Comparison of ENCODE assay signal across 13 mouse cellular contexts in the genomic region with DNA sequence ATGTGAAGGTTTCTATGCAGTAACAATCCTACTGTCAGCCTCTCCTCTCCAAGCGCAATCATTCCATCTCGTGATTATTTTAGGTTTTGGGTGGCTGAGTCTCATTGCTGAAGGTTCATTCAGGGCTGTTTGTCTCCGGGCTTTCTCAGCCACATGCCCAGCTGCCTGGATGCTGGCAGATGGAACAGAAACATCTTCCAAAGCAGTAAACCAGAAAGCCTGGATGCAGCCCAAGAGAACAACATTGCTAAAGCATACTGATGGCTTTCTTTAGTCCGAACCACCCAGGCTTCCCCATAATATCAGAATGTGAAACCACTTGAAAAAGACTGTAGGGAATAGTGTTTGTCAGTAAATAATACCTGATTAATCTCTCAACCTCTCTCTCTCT. TPM values are rescaled to one million over a fixed set of nuclear protein-coding genes. Genes with fewer than 3 reads are reported as not detected.
A peak's percentile ranks its signal among the peaks of the same experiment; 100 is the strongest.
DNase-seq lines count a peak whose midpoint lies in the region; ATAC-seq and TF ChIP-seq lines count a peak whose summit lies in the region.
"Had no signal": no experiment of that assay in that cellular context is flagged by ENCODE, and none has a peak within 500 bp of the region (broad histone marks: within the 10 kb centered on the region; RNA-seq: fewer than 3 reads in every experiment).

No protein-coding gene starts in this region.

- no peak overlapping the region for H3K4me3 ChIP-seq in embryonic facial prominence, embryonic 14.5 days (ENCODE audit: low read depth, low read length)
- no peak overlapping the region for H3K4me3 ChIP-seq in embryonic facial prominence, embryonic 10.5 days
- no peak overlapping the region for H3K4me3 ChIP-seq in midbrain, postnatal 0 days (ENCODE audit: low read depth, low read length)
- no peak overlapping the region for H3K4me3 ChIP-seq in midbrain, embryonic 10.5 days
- H3K4me3 ChIP-seq: intestine, embryonic 15.5 days; liver, embryonic 13.5 days had no signal

- no peaks in the 10 kb centered on the region for H3K27me3 ChIP-seq in embryonic facial prominence, embryonic 14.5 days (replicated peaks; ENCODE audit: control insufficient read depth, insufficient read depth, low read length)
- no peaks in the 10 kb centered on the region for H3K27me3 ChIP-seq in embryonic facial prominence, embryonic 10.5 days (replicated peaks; ENCODE audit: low read depth, poor library complexity, severe bottlenecking)
- H3K27me3 ChIP-seq in midbrain, postnatal 0 days (ENCODE audit: insufficient read depth, low read length), result no peaks in the 10 kb centered on the region
- H3K27me3 ChIP-seq in midbrain, embryonic 10.5 days (ENCODE audit: low read depth, poor library complexity, severe bottlenecking), result no peaks in the 10 kb centered on the region
- H3K27me3 ChIP-seq: intestine, embryonic 15.5 days; liver, embryonic 13.5 days had no signal

- H3K9me3 ChIP-seq in embryonic facial prominence, embryonic 14.5 days (ENCODE audit: control insufficient read depth, low read length), result no peaks in the 10 kb centered on the region
- no peaks in the 10 kb centered on the region for H3K9me3 ChIP-seq in embryonic facial prominence, embryonic 10.5 days
- H3K9me3 ChIP-seq in midbrain, postnatal 0 days (ENCODE audit: low read length), result no peaks in the 10 kb centered on the region
- no peaks in the 10 kb centered on the region for H3K9me3 ChIP-seq in midbrain, embryonic 10.5 days (replicated peaks)
- H3K9me3 ChIP-seq: intestine, embryonic 15.5 days; liver, embryonic 13.5 days had no signal

- intact Hi-C loops in left cerebral cortex, postnatal 25 days (cut with DNase I), result no loop called here

- H3K9ac ChIP-seq in embryonic facial prominence, embryonic 14.5 days (ENCODE audit: low read depth, low read length), result no peak overlapping the region
- no peak overlapping the region for H3K9ac ChIP-seq in midbrain, postnatal 0 days (replicated peaks; ENCODE audit: low read length, poor library complexity, severe bottlenecking)
- H3K9ac ChIP-seq: intestine, embryonic 15.5 days; liver, embryonic 13.5 days had no signal

- peak; percentile 63 for DNase-seq in embryonic facial prominence, embryonic 14.5 days (ENCODE audit: low spot score)
- no peak for DNase-seq in embryonic facial prominence, embryonic 10.5 days (ENCODE audit: low spot score)
- peak; percentile 40 for DNase-seq in midbrain, postnatal 0 days (ENCODE audit: low spot score)
- DNase-seq in midbrain, embryonic 10.5 days (ENCODE audit: low spot score), result no peak
- peak; percentile 36 to 74 for DNase-seq in left cerebral cortex, postnatal 25 days (ENCODE audit: low spot score in 2 of 2)
- DNase-seq in telencephalon, adult 2 months (ENCODE audit: low read depth, low spot score), result peak; percentile 15
- DNase-seq in cerebellum, adult 11 months, result no peak
- DNase-seq: heart, postnatal 14 days; kidney, postnatal 4 days; liver, embryonic 13.5 days had no signal

- WGBS in embryonic facial prominence, embryonic 14.5 days, result 70% methylated on average over 4 of the region's 4 CpGs
- WGBS in embryonic facial prominence, embryonic 10.5 days, result 87% methylated on average over 4 of the region's 4 CpGs
- 72% methylated on average over 4 of the region's 4 CpGs for WGBS in midbrain, postnatal 0 days
- WGBS in midbrain, embryonic 10.5 days, result 86% methylated on average over 4 of the region's 4 CpGs

- TF ChIP-seq CTCF in midbrain, postnatal 0 days (IDR thresholded peaks at IDR 0.05), result no peak

- no peak overlapping the region for H3K4me2 ChIP-seq in embryonic facial prominence, embryonic 14.5 days (ENCODE audit: low read depth, low read length)
- no peak overlapping the region for H3K4me2 ChIP-seq in midbrain, postnatal 0 days (ENCODE audit: low read depth, low read length, poor library complexity, severe bottlenecking)
- H3K4me2 ChIP-seq: intestine, embryonic 15.5 days; liver, embryonic 13.5 days had no signal

- H3K27ac ChIP-seq in embryonic facial prominence, embryonic 14.5 days (replicated peaks; ENCODE audit: low read depth, low read length), result no peak overlapping the region
- H3K27ac ChIP-seq in embryonic facial prominence, embryonic 10.5 days (replicated peaks), result no peak overlapping the region
- no peak overlapping the region for H3K27ac ChIP-seq in midbrain, postnatal 0 days (ENCODE audit: low read depth, low read length)
- H3K27ac ChIP-seq in midbrain, embryonic 10.5 days (replicated peaks), result no peak overlapping the region
- H3K27ac ChIP-seq: intestine, embryonic 15.5 days; liver, embryonic 13.5 days had no signal

- H3K4me1 ChIP-seq in embryonic facial prominence, embryonic 14.5 days (ENCODE audit: control insufficient read depth, insufficient read depth, low read length), result 0 out of 2 replicates have a peak, but pooled peaks cover 4% of the 10 kb centered on the region
- H3K4me1 ChIP-seq in embryonic facial prominence, embryonic 10.5 days, result no peaks in the 10 kb centered on the region
- H3K4me1 ChIP-seq in midbrain, postnatal 0 days (ENCODE audit: insufficient read depth, low read length), result no peaks in the 10 kb centered on the region
- H3K4me1 ChIP-seq in midbrain, embryonic 10.5 days, result no peaks in the 10 kb centered on the region
- H3K4me1 ChIP-seq: intestine, embryonic 15.5 days; liver, embryonic 13.5 days had no signal

- H3K36me3 ChIP-seq in embryonic facial prominence, embryonic 14.5 days (ENCODE audit: control insufficient read depth, insufficient read depth, low read length), result no peaks in the 10 kb centered on the region
- H3K36me3 ChIP-seq in embryonic facial prominence, embryonic 10.5 days (replicated peaks), result no peaks in the 10 kb centered on the region
- no peaks in the 10 kb centered on the region for H3K36me3 ChIP-seq in midbrain, postnatal 0 days (ENCODE audit: insufficient read depth, low read length)
- H3K36me3 ChIP-seq in midbrain, embryonic 10.5 days, result no peaks in the 10 kb centered on the region
- H3K36me3 ChIP-seq: intestine, embryonic 15.5 days; liver, embryonic 13.5 days had no signal

- ATAC-seq in embryonic facial prominence, embryonic 14.5 days (ENCODE audit: low read depth), result no peak
- no peak for ATAC-seq in midbrain, postnatal 0 days (ENCODE audit: low FRiP score)
- no peak for ATAC-seq in granulocyte monocyte progenitor cell, adult 5-6 weeks (replicated peaks; ENCODE audit: poor library complexity, severe bottlenecking)
- ATAC-seq: activated CD4-positive, CD25-positive, alpha-beta regulatory T cell, adult 4 months; intestine, embryonic 15.5 days had no signal

RNA-seq across cellular contexts. Expression of gene Sem1, which starts 34.2 kb away (rescaled TPM):
- polyA plus RNA-seq in embryonic facial prominence, embryonic 14.5 days (2014; fragmentation: Nextera tagmentation; extraction: Ambion mirVana), result 254 and 276 TPM in 2 replicates
- 281 and 286 TPM in 2 replicates for polyA plus RNA-seq in embryonic facial prominence, embryonic 10.5 days (2016; fragmentation: Nextera tagmentation; extraction: Ambion mirVana)
- total RNA-seq in midbrain, postnatal 0 days (2014; rRNA removed), result 33.8 and 49.6 TPM in 2 replicates
- polyA plus RNA-seq in midbrain, postnatal 0 days (2015; fragmentation: Nextera tagmentation; extraction: Ambion mirVana), result 114 and 121 TPM in 2 replicates
- 229 and 237 TPM in 2 replicates for polyA plus RNA-seq in midbrain, embryonic 10.5 days (2016; fragmentation: Nextera tagmentation; extraction: Ambion mirVana)
- total RNA-seq in left cerebral cortex, postnatal 25 days (2021), result 10 to 100 TPM; 47.0 to 50.7 TPM
- total RNA-seq in granulocyte monocyte progenitor cell, adult 5-6 weeks (2014; fragmentation: Nextera tagmentation), result 196 and 212 TPM in 2 replicates
- total RNA-seq in granulocyte monocyte progenitor cell, adult 5-6 weeks (2017), result 205 and 224 TPM in 2 replicates

Comparison
In these comparisons a context has a peak if more than half of its experiments do, and no peak if none do; other contexts are left out.
1. DNase-seq: peak in embryonic facial prominence, embryonic 14.5 days (single experiment), midbrain, postnatal 0 days (single experiment), left cerebral cortex, postnatal 25 days (2 of 2) and telencephalon, adult 2 months (single experiment); none in embryonic facial prominence, embryonic 10.5 days (single experiment), midbrain, embryonic 10.5 days (single experiment) and cerebellum, adult 11 months (single experiment).